Mouse (Mus musculus) limb, embryonic 15.5 days (tissue): ENCODE data around the gene Rps6kb2. TPM values are rescaled to one million over a fixed set of nuclear protein-coding genes. Genes with fewer than 3 reads are reported as not detected.

Experiments used
- ATAC-seq: fragments of 200-750 bp; cut with Nextera tagmentation; 2 replicates; pipeline ENCODE4 v1.8.0; 2017; ENCODE audit warnings: low read depth, moderate TSS enrichment; ENCODE audit not compliant: insufficient number of reproducible peaks, low FRiP score, low TSS enrichment
- H3K27ac ChIP-seq: fragments of 300-500 bp; sonication (generic); 2 replicates; pipeline ENCODE4 v1.5.1; 2015; ENCODE audit warnings: moderate library complexity, mild to moderate bottlenecking, inconsistent platforms
- H3K27me3 ChIP-seq: fragments of 300-500 bp; sonication (generic); 2 replicates; pipeline ENCODE4 v1.6.1; 2015; ENCODE audit warnings: inconsistent platforms
- H3K36me3 ChIP-seq: fragments of 300-500 bp; sonication (generic); 2 replicates; pipeline ENCODE4 v1.6.1; 2015; ENCODE audit warnings: inconsistent platforms
- H3K4me1 ChIP-seq: fragments of 300-500 bp; sonication (generic); 2 replicates; pipeline ENCODE4 v1.6.1; 2015; ENCODE audit warnings: inconsistent platforms
- H3K4me2 ChIP-seq: fragments of 300-500 bp; sonication (generic); 2 replicates; pipeline ENCODE4 v1.6.1; 2015; ENCODE audit warnings: mild to moderate bottlenecking, inconsistent platforms
- H3K4me3 ChIP-seq: fragments of 300-500 bp; sonication (generic); 2 replicates; pipeline ENCODE4 v1.5.1; 2015; ENCODE audit warnings: mild to moderate bottlenecking, inconsistent platforms
- H3K9ac ChIP-seq: fragments of 300-500 bp; sonication (generic); 2 replicates; pipeline ENCODE4 v1.6.1; 2015; ENCODE audit warnings: inconsistent platforms
- H3K9me3 ChIP-seq: fragments of 300-500 bp; sonication (generic); 2 replicates; pipeline ENCODE4 v1.6.1; 2016; ENCODE audit warnings: inconsistent platforms
- WGBS: fragments of 180-500 bp; shearing (Covaris S2); methylation state at CpG from one replicate; pipeline ENCODE4 v1.1.7; 2015; 5-methylcytosine and 5-hydroxymethylcytosine counted together
- polyA plus RNA-seq: library from polyadenylated mRNA; unstranded; fragments of >200 nt; fragmentation: Nextera tagmentation; extraction: Ambion mirVana; gene quantifications from 2 replicates; pipeline ENCODE4 v1.2.1, GENCODE M21; 2015

Gene Rps6kb2
- polyA plus RNA-seq, 1 experiment from 2014 or later: 68.8 TPM

- Histone ChIP-seq H3K9ac (no peak overlapping the region), H3K4me3 (no peak overlapping the region), H3K36me3 (peaks cover 27% of the 10 kb centered on the region), H3K9me3 (no peaks in the 10 kb centered on the region), H3K4me1 (peaks cover 19% of the 10 kb centered on the region), H3K4me2 (no peak overlapping the region), H3K27me3 (no peaks in the 10 kb centered on the region), H3K27ac (no peak overlapping the region)
- ATAC-seq: no peak
- 74% methylated on average over 3 of the region's 3 CpGs for WGBS
Observed at GRCm38 (mm10) chr19:4164100-4164499, 946 bp upstream of the Rps6kb2 start.

DNA sequence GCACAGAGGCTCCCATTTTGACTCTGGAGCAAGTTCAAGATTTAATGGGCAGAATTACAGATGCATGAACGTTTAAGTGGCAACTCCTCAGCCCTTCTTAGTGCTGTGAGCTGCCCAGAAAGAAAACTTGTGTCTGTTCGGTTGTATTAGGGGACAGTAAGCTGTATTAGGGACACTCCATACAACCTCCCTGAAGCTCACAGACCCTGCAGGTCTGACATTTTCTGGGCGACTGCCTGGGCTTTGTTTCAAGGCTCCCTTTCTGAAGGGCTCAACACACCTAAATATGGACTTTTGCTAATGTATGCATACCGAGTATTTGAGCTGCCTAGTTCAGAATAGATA is 361 bp upstream of the Rps6kb2 start:
- no peaks in the 10 kb centered on the region for H3K27me3 ChIP-seq
- H3K4me1 ChIP-seq: peaks cover 17% of the 10 kb centered on the region
- ATAC-seq: no peak
- H3K9ac ChIP-seq: peak overlapping the region; percentile 73; the same call in 1 of the 2 replicates
- H3K27ac ChIP-seq: peak overlapping the region; percentile 75
- H3K4me3 ChIP-seq: peak overlapping the region; percentile 73
- H3K4me2 ChIP-seq: peak overlapping the region; percentile 85
- 40% methylated on average over 4 of the region's 4 CpGs for WGBS
- no peaks in the 10 kb centered on the region for H3K9me3 ChIP-seq
- peaks cover 33% of the 10 kb centered on the region for H3K36me3 ChIP-seq

DNA sequence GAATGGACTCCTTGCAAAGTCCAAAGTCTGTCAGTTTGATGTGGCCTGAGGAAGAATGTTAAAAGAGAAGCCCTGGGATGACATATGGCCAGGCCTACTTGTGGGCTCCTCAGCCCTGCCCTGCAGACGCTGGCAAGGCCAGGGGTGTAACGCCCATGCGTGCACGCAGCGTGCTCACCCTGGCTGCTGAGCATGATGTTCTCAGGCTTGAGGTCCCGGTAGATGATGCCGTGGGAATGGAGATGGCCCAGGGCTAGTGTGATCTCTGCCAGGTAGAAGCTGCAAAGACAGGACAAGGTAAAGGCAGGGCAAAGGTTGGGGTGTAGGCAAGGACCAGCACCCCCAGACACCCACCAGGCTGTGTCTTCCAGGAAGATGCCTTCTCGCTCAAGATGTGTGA is 4.1 kb downstream of the Rps6kb2 start:
- no peak overlapping the region for H3K4me2 ChIP-seq
- H3K9ac ChIP-seq: no peak overlapping the region
- no peaks in the 10 kb centered on the region for H3K27me3 ChIP-seq
- 97% methylated on average over 8 of the region's 8 CpGs for WGBS
- H3K27ac ChIP-seq: no peak overlapping the region
- no peak for ATAC-seq
- H3K4me1 ChIP-seq: peaks cover 16% of the 10 kb centered on the region
- no peaks in the 10 kb centered on the region for H3K9me3 ChIP-seq
- H3K36me3 ChIP-seq: peaks cover 66% of the 10 kb centered on the region
- H3K4me3 ChIP-seq: no peak overlapping the region

GRCm38 (mm10) chr19:4156771-4157170 is 6.4 kb downstream of the Rps6kb2 start:
- Histone ChIP-seq H3K27me3 (no peaks in the 10 kb centered on the region), H3K4me3 (no peak overlapping the region), H3K4me2 (no peak overlapping the region), H3K36me3 (peaks cover 83% of the 10 kb centered on the region), H3K27ac (no peak overlapping the region), H3K9ac (no peak overlapping the region), H3K9me3 (no peaks in the 10 kb centered on the region), H3K4me1 (peaks cover 1% of the 10 kb centered on the region; the same call in 1 of the 2 replicates)
- ATAC-seq: no peak
- WGBS: 90% methylated on average over 12 of the region's 12 CpGs

- H3K36me3 ChIP-seq: peaks cover 81% of the 10 kb centered on the region
- no peak overlapping the region for H3K4me3 ChIP-seq
- H3K9me3 ChIP-seq: no peaks in the 10 kb centered on the region
- no peak overlapping the region for H3K9ac ChIP-seq
- H3K27me3 ChIP-seq: no peaks in the 10 kb centered on the region
- H3K4me2 ChIP-seq: no peak overlapping the region
- H3K27ac ChIP-seq: no peak overlapping the region
- WGBS: 77% methylated on average over 20 of the region's 20 CpGs
- ATAC-seq: no peak
- H3K4me1 ChIP-seq: no peaks in the 10 kb centered on the region
Observed at GRCm38 (mm10) chr19:4156073-4156579, 7.0 kb downstream of the Rps6kb2 start.

DNA sequence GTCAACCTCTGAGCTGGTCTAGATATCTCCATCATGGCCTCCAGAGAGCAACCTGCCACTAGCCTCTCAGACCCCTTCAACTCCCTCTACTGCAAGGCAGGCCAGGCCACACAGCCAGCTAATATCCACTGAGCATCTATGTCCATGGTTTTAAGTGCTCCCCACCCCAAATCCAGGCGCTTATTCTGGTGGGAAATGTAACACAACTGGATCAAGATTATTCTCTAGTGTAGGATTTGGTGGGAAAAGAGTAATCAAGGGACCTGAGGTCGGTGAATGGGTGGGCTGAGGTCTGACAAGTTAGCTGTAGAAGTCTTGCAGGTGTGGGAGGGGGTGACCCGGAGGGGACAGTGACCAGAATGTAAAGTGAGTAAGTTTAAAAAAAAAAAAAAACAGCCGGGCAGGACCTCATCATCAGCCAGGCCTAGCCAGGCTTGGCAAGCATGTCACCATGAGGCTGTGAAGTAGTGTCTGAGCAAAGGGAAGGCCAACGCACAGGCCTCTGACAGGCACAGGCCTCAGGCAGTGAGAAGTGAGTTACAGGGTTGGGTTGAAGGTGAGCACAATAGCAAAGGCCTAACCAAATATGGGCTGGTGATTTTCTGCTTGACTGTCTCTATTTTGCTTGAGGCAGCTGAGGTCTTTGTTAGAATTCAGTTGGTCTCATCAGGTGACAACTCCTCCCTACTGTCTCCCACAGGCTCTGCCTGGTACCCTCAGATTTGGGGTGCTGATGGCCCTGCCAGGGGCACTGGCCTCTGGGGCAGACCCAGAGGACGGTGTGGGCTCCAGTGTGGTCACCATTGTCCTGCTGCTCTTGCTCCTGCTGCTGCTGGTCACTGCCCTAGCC is 7.7 kb downstream of the Rps6kb2 start:
- no peak overlapping the region for H3K4me3 ChIP-seq
- H3K4me2 ChIP-seq: no peak overlapping the region
- H3K4me1 ChIP-seq: no peaks in the 10 kb centered on the region
- H3K9ac ChIP-seq: 0 out of 2 replicates have a peak overlapping the region, but pooled peaks have one; percentile 14
- ATAC-seq: no peak
- WGBS: 81% methylated on average over 6 of the region's 6 CpGs
- H3K27ac ChIP-seq: no peak overlapping the region; the same call in 1 of the 2 replicates
- H3K9me3 ChIP-seq: no peaks in the 10 kb centered on the region
- peaks cover 82% of the 10 kb centered on the region for H3K36me3 ChIP-seq
- no peaks in the 10 kb centered on the region for H3K27me3 ChIP-seq

- WGBS: 78% methylated on average over 13 of the region's 13 CpGs
- peaks cover 84% of the 10 kb centered on the region for H3K36me3 ChIP-seq
- H3K4me2 ChIP-seq: no peak overlapping the region
- no peaks in the 10 kb centered on the region for H3K9me3 ChIP-seq
- no peaks in the 10 kb centered on the region for H3K27me3 ChIP-seq
- no peak overlapping the region for H3K4me3 ChIP-seq
- H3K9ac ChIP-seq: no peak overlapping the region
- ATAC-seq: no peak
- H3K4me1 ChIP-seq: peaks cover 7% of the 10 kb centered on the region
- no peak overlapping the region; the same call in 1 of the 2 replicates for H3K27ac ChIP-seq
Observed at GRCm38 (mm10) chr19:4154437-4155222, 8.5 kb downstream of the Rps6kb2 start.

DNA sequence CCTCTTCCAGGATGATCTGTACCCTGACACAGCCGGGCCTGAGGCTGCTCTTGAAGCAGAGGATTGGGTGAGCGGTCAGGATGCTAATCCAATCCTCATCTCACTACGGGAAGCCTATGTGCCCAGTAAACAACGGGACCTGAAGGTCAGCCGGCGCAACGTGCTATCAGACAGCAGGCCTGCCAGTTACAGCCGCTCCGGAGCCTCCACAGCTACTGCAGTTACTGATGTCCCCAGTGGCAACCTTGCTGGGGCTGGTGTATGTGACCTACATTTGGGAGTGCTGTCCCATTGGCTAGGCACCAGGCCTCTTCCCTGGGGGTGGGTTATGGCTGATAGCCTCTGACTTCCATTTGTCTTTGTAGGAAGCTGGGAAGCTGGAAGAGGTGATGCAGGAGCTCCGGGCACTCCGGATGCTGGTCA is 9.9 kb downstream of the Rps6kb2 start, which contains the start of gene Ptprcap:
TSS of gene Ptprcap (plus strand) at position 373 of the 423 bp plus-strand sequence.
- Histone ChIP-seq H3K9me3 (no peaks in the 10 kb centered on the region), H3K27me3 (no peaks in the 10 kb centered on the region), H3K4me2 (no peak within 1 kb of the TSS), H3K4me3 (no peak within 1 kb of the TSS), H3K4me1 (peaks cover 15% of the 10 kb centered on the region), H3K27ac (no peak within 1 kb of the TSS), H3K9ac (no peak within 1 kb of the TSS), H3K36me3 (peaks cover 70% of the 10 kb centered on the region)
- WGBS: 72% methylated on average over 11 of the region's 11 CpGs
- no peak for ATAC-seq

DNA sequence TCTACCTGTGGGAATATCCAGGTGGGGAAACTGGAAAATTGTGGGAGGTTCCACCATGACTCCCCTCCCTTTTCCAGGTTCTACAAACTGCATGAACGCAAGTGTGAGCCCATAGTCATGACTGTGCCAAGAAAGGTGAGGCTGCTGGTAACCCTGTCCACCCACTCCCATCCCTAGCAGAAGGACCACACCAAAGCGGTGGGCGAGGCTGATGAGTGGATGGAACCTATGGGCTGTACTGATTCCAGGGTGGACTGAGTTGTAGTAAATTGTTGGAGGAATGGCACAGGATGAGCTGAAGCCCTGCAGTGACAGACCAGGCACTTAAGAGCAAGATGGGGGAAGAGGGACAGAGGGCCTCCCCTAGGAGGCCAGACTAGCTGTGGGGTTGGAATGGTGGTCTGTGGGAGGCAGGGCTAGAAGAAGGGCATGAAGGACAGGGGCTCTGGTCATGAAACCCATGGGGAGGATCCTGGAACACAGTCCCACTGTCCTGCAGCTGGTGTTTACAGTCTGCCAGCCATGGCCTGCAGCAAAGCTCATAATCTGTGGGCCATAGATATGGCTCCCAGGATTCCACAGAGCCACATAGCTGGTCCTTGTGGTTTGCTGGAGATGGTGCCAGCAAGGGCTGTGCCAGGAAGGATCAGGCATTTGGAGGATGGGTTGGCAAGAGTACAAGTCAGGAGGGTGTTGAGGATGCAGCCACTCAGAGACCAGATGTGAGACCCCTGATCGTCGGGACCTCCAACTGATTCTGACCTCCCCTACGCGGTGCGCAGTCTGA is 10.5 kb downstream of the Rps6kb2 start:
- WGBS: 85% methylated on average over 8 of the region's 8 CpGs

DNA sequence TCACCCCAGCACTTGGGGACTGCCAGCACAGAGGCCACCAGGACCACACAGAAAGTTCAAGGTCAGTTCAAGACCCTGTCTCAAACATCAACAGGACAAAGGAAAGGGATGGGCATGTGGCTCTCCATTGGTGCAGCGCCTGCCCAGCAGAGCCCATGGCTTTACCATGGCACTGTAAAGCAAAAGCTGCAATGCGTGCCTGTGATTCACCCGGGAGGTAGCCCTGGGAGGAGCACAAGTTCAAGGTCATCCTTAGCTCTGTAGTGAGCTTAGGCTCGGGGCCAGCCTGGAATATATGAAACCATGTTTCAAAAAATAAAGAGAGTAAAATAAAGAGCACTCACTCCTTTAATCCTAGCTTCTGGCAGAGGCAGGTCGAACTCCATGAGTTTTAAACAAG is 11.3 kb downstream of the Rps6kb2 start:
- H3K9ac ChIP-seq: no peak overlapping the region
- peaks cover 57% of the 10 kb centered on the region for H3K36me3 ChIP-seq
- WGBS: 90% methylated on average over 5 of the region's 5 CpGs

More for the DNA sequence above, 10.5 kb downstream of the Rps6kb2 start:
- Histone ChIP-seq H3K27ac (no peak overlapping the region), H3K27me3 (no peaks in the 10 kb centered on the region), H3K4me1 (peaks cover 20% of the 10 kb centered on the region), H3K4me3 (no peak overlapping the region), H3K9ac (no peak overlapping the region), H3K9me3 (no peaks in the 10 kb centered on the region), H3K36me3 (peaks cover 64% of the 10 kb centered on the region), H3K4me2 (no peak overlapping the region)
- no peak for ATAC-seq

GRCm38 (mm10) chr19:4151488-4151860 is 11.7 kb downstream of the Rps6kb2 start:
- peaks cover 53% of the 10 kb centered on the region for H3K36me3 ChIP-seq

More for the DNA sequence above, 11.3 kb downstream of the Rps6kb2 start:
- peaks cover 22% of the 10 kb centered on the region for H3K4me1 ChIP-seq
- no peaks in the 10 kb centered on the region for H3K9me3 ChIP-seq
- no peak overlapping the region for H3K4me3 ChIP-seq
- ATAC-seq: no peak
- no peak overlapping the region for H3K27ac ChIP-seq
- no peak overlapping the region for H3K4me2 ChIP-seq
- no peaks in the 10 kb centered on the region for H3K27me3 ChIP-seq

More at GRCm38 (mm10) chr19:4151488-4151860, 11.7 kb downstream of the Rps6kb2 start:
- WGBS: 65% methylated on average over 5 of the region's 5 CpGs
- Histone ChIP-seq H3K27me3 (no peaks in the 10 kb centered on the region), H3K9me3 (no peaks in the 10 kb centered on the region), H3K9ac (no peak overlapping the region), H3K4me2 (no peak overlapping the region), H3K4me1 (peaks cover 22% of the 10 kb centered on the region), H3K27ac (no peak overlapping the region), H3K4me3 (no peak overlapping the region)
- ATAC-seq: no peak
